Mouse (Mus musculus): ENCODE data around the gene Plb1. TPM values are rescaled to one million over a fixed set of nuclear protein-coding genes. Genes with fewer than 3 reads are reported as not detected.

Gene Plb1
- polyA plus RNA-seq, 1 experiment from 2014 or later: 10.7 TPM

- DNase-seq (ENCODE audit: low spot score): peak; percentile 48
These were observed 146.0 kb downstream of the Plb1 start for GRCm38 (mm10) chr5:32378546-32378945.

DNA sequence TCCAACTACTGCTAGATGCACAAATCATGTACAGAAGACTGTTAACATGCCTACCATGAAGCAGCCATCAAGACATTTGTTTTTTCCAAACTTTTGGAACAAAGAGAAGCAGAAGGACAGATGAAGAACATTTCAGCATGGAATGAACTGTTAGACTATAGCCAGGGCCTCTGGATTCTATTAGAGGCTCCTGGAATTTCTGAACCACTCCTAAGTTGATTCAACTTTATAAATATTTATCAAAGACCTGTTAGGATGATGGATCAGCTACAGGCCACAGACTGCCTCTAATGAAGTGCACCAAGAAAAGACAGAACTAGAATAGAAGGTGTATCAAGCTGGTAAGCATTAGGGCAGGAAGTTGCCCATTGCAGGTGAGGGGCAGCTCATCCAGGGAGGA, 156.1 kb downstream of the Plb1 start:
- no peak for DNase-seq (ENCODE audit: low spot score)

GRCm38 (mm10) chr5:32390295-32390694, 157.8 kb downstream of the Plb1 start:
- no peak for DNase-seq (ENCODE audit: low spot score)

GRCm38 (mm10) chr5:32392281-32392680, 159.8 kb downstream of the Plb1 start:
- no peak for DNase-seq (ENCODE audit: low spot score)

DNA sequence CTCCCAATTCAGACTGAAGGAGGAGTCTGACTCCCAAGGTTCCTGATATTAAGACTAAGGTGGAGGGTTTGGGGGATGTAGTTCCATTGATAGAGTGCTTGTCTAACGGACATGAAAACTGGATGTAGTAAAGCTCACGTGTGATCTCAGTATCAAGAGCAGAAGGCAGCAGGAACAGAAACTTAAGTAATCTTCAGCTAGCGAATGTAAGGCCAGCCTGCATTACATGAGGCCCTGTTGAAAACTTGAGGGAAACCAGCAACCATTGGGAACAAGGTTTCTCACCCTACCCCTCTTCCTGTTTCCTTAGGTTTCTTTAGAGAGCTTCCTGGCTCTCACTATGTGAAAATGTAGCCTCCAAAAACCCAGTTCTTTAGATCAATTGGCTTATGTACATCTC, 162.1 kb downstream of the Plb1 start:
- no peak for DNase-seq (ENCODE audit: low spot score)

GRCm38 (mm10) chr5:32395101-32395892, 162.8 kb downstream of the Plb1 start:
- no peak for DNase-seq (ENCODE audit: low spot score)

DNA sequence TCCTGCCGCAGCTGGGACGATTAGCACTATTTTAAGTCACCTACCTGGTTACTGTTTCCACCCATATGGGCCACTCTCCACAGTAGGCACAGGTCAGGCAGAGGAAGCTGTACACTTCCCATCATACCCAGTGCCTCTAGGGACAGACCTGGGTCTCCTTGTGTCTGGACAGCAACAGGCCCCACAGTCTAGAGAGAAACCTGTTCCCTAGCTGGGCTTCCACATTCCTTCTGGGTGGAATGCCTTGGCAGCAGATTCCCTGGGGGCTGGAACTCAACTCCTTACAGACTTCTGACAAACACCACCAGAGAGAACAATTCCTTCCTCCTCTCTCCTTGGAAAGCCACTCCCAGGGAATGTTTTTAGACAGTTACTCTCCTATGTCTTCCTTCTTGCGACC, 165.2 kb downstream of the Plb1 start:
- no peak for DNase-seq (ENCODE audit: low spot score)

- no peak for DNase-seq (ENCODE audit: low spot score)
These were observed 168.4 kb downstream of the Plb1 start for GRCm38 (mm10) chr5:32400926-32401325.

GRCm38 (mm10) chr5:32403082-32403953, 170.8 kb downstream of the Plb1 start:
- no peak for DNase-seq (ENCODE audit: low spot score)

DNA sequence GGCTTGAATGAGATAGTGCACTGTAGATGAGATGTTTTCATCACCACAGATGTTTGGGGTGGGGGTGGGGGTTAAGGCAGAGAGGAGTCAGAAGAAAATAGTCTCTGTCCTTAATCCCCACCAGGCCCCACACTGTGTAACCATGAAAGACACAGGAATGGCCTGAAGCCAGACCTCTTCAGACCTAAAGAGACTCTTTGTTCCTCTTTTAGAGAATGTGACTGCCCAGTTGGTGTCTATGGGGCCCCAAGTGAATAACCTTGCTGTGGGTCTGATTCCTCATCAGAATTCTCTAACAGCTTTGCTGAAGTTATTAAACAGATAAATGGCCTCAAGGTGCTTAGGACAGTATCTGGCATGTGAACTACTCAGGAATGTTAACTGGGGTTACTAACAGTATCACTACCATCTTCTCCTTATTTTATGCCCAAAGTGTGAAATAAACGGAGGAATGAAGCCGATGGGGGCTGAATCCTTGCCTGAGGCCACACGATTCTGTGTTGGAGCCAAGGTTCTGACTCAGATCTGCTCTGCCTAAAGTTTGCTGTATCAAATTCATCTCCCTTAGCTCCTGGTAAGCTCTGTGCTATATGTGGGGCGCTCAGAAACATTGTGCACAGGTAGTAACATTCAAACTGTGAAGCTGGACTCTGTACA, 172.8 kb downstream of the Plb1 start:
- no peak for DNase-seq (ENCODE audit: low spot score)

DNA sequence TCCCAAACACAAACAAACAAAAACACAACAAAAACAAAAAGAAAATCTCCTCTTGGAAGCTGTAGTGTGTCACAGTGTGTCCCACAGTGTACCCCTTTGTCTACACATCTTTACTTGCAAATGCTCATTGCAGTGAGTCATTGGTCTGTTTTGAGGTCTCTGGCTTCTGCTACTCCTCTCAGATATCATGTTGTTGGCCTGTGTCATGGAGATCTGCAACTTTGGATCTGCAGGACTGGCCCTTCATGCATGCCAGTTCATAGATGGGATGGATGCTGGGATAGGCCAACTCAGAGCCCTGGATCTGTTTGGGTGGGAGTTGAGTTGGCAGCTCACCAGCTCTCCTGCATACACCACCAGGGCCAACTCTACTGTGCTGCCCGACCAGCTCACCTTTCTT, 176.3 kb downstream of the Plb1 start:
- DNase-seq (ENCODE audit: low spot score): no peak

GRCm38 (mm10) chr5:32409747-32410146, 177.2 kb downstream of the Plb1 start:
- no peak for DNase-seq (ENCODE audit: low spot score)

DNA sequence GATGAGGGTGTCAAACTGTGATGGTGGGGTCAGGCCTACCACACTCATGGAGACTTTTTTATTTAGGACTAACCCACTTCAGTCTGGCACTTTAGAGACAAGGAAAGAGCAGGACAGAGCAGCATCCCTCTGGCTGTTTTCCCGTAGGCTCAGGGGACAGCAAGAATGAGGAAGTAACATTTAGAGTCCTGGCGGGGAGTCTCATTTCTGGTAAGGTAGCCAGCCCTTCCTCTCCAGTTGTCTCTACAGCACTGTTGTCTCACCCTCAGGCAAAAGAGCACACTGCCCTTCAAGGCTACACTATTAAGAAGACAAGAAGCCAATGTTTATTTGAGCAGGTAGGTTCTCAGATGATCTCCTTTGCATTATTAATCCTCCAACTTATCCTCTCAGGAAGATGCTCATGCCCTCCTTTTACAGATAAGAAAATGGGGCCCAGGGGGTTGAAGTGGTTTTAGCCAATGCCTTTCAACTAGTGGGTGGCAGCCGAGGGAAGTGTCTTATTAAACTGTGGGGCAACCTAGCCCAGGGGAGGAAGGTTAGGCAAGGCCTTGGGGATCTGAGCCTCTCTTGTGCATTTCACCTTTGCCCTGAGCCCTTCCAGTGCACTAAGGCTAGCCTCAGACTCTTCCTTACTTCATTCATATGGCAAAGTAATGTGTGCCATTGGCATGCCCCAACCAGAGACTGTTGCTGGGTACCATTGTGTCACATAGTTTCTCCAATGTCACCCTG, 178.6 kb downstream of the Plb1 start:
- DNase-seq (ENCODE audit: low spot score): no peak

GRCm38 (mm10) chr5:32412186-32412950, 179.9 kb downstream of the Plb1 start:
- no peak for DNase-seq (ENCODE audit: low spot score)

DNA sequence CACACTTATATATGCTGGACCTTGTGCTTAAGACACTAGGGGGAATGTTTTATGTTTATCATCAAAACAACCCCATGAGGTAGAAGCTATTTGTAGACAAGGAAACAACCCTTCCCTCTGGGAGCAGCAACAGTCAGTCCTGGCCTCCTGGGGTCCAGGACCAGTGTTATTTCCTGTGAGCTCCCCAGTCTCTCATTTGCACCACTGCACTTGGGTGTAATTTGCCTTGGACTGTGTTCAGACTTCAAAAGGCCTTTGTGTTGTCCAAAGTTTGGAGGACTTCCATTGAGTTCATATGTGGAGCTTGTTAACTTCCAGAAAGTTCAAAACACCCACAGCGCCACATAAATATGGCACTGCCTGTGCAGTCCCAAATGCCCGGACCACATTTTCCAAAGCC, 180.6 kb downstream of the Plb1 start:
- DNase-seq (ENCODE audit: low spot score): no peak

- no peak for DNase-seq (ENCODE audit: low spot score)
These were observed 181.1 kb downstream of the Plb1 start for GRCm38 (mm10) chr5:32413569-32413968.

GRCm38 (mm10) chr5:32414461-32414985, 182.0 kb downstream of the Plb1 start:
- no peak for DNase-seq (ENCODE audit: low spot score)

GRCm38 (mm10) chr5:32415554-32415953, 183.0 kb downstream of the Plb1 start:
- no peak for DNase-seq (ENCODE audit: low spot score)

Data from thymus, postnatal 0 days (tissue).